Mouse (Mus musculus) embryonic facial prominence, embryonic 11.5 days (tissue): Measurements from ENCODE around the gene Gm10642. TPM values are rescaled to one million over a fixed set of nuclear protein-coding genes. Genes with fewer than 3 reads are reported as not detected.

Source experiments
- ATAC-seq: fragments of 200-750 bp; cut with Nextera tagmentation; replicated peaks from 2 replicates; pipeline ENCODE4 v1.8.0; 2017; ENCODE audit warnings: low read depth; ENCODE audit not compliant: insufficient number of reproducible peaks, low FRiP score, low TSS enrichment
- DNase-seq: peaks from one replicate; pipeline ENCODE4 v3.0.0-alpha.2; 2015; ENCODE audit warnings: low spot score
- H3K27ac ChIP-seq: fragments of 300-500 bp; sonication (generic); replicated peaks from 2 replicates; pipeline ENCODE4 v1.5.1; 2014; ENCODE audit warnings: mild to moderate bottlenecking, low read depth, low read length, control low read depth
- H3K27me3 ChIP-seq: fragments of 300-500 bp; sonication (generic); 2 replicates; pipeline ENCODE4 v1.6.1; 2014; ENCODE audit warnings: mild to moderate bottlenecking, low read length, moderate library complexity, mixed read lengths; ENCODE audit not compliant: control insufficient read depth, insufficient read depth
- H3K36me3 ChIP-seq: fragments of 300-500 bp; sonication (generic); replicated peaks from 2 replicates; pipeline ENCODE4 v1.6.1; 2014; ENCODE audit warnings: low read depth, mild to moderate bottlenecking, low read length, moderate library complexity, mixed read lengths; ENCODE audit not compliant: control insufficient read depth, insufficient read depth
- H3K4me1 ChIP-seq: fragments of 300-500 bp; sonication (generic); 2 replicates; pipeline ENCODE4 v1.6.1; 2014; ENCODE audit warnings: low read length, mixed read lengths; ENCODE audit not compliant: control insufficient read depth, insufficient read depth
- H3K4me2 ChIP-seq: fragments of 300-500 bp; sonication (generic); 2 replicates; pipeline ENCODE4 v1.6.1; 2014; ENCODE audit warnings: low read depth, mild to moderate bottlenecking, control low read depth, low read length, moderate library complexity
- H3K4me3 ChIP-seq: fragments of 300-500 bp; sonication (generic); 2 replicates; pipeline ENCODE4 v1.5.1; 2014; ENCODE audit warnings: low read depth, low read length, control low read depth
- H3K9ac ChIP-seq: fragments of 300-500 bp; sonication (generic); replicated peaks from 2 replicates; pipeline ENCODE4 v1.6.1; 2014; ENCODE audit warnings: mild to moderate bottlenecking, control low read depth, low read length
- H3K9me3 ChIP-seq: fragments of 300-500 bp; sonication (generic); replicated peaks from 2 replicates; pipeline ENCODE4 v1.6.1; 2016; ENCODE audit warnings: mild to moderate bottlenecking, low read length, inconsistent platforms, mixed read lengths; ENCODE audit not compliant: control insufficient read depth
- WGBS: fragments of 180-500 bp; shearing (Covaris S2); extraction: QIAGEN DNeasy Blood & Tissue Kit; methylation state at CpG from one replicate; pipeline ENCODE4 v1.1.7; 2014; 5-methylcytosine and 5-hydroxymethylcytosine counted together
- polyA plus RNA-seq: library from polyadenylated mRNA; unstranded; fragments of >200 nt; fragmentation: Nextera tagmentation; extraction: Ambion mirVana; gene quantifications from 2 replicates; pipeline ENCODE4 v1.2.1, GENCODE M21; 2014

Gm10642 gene
- polyA plus RNA-seq, 1 experiment from 2014 or later, result 0.14 TPM

DNA sequence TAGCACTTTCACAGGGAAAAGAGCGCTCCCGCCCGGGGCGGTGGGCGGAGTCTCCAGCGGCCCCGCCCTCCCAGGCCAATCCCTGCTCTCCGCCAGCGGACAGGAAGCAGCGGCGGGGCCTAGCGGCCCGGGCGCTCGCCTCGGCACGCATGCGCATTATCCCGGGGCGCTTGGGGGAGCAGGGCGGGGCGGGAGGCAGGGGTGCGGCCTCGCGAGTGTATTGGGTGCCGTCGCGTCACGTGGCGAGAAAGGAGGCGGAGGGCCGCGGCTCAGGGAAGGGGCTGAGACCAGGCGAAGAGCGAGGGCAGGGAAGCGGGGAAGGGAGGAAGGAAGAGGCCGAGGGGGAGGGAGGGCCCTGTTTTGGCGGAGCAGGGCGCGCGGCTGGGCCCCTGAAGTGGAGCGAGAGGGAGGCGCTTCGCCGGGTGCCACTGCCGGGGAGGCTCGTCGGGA, 22.7 kb downstream of the Gm10642 start, which contains the start of gene Adam10:
Adam10 (plus strand) TSS at position 316 of the 450 bp plus-strand sequence.
- ATAC-seq, result peak; percentile 99
- peak; percentile 98 for DNase-seq
- Histone ChIP-seq H3K36me3 (no peaks in the 10 kb centered on the region), H3K9me3 (no peaks in the 10 kb centered on the region), H3K27ac (peak within 1 kb of the TSS; percentile 92), H3K4me3 (peak within 1 kb of the TSS; percentile 91), H3K27me3 (no peaks in the 10 kb centered on the region), H3K9ac (peak within 1 kb of the TSS; percentile 95), H3K4me2 (peak within 1 kb of the TSS; percentile 75), H3K4me1 (no peaks in the 10 kb centered on the region)
- under 1% methylated on average over 45 of the region's 48 CpGs for WGBS

DNA sequence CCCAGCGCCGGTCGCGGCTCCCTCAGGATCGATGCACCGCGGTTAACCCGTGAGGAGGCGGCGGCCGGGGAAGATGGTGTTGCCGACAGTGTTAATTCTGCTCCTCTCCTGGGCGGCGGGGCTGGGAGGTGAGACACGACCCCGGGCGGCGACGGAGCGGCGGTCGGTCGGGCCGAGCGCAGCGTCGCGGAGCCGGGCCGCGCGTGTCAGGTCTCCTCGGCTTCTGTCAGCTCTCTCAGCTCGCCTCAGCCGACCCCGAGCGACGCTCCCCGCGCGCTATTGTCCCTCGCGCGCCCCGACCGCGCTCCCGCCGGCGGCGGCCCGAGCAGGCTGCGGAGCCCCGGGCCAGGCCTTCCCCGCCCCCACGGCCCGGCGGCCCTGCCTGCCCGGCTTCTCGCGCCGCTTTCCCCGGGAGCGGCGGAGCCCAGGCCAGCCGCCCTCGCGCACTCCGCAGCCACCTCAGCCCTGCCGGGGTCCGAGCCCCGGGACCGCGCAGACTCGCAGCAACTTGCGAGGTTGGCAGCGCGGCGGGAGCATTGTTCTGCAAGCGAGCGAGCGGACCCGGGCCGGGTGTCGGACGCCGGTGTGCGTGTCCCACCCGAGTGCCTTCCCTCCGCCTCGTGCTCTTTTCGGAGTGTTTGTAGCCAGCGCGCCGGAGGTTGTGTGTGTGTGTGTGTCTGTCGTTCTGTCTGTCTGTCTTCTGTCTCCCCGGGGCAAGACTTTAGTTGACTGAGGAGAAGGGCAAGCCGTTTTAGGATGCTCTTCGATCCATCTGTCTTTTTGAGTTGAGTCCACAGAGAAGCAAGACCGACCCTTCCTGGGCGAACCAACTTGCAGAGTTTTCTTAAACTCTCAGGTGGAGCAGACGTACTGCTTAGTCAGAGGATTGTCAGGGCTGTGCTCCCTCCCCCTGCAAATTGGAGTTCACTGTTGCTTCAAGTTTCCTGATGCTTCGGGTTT, 23.4 kb downstream of the Gm10642 start:
- peak overlapping the region; percentile 92 for H3K27ac ChIP-seq
- H3K4me2 ChIP-seq, result peak overlapping the region; percentile 75
- DNase-seq (peak; percentile 48), ATAC-seq (no peak; the same call in 1 of the 2 replicates)
- H3K27me3 ChIP-seq, result no peaks in the 10 kb centered on the region
- peak overlapping the region; percentile 95 for H3K9ac ChIP-seq
- no peaks in the 10 kb centered on the region for H3K36me3 ChIP-seq
- H3K4me1 ChIP-seq, result no peaks in the 10 kb centered on the region
- H3K4me3 ChIP-seq, result peak overlapping the region; percentile 91
- WGBS, result under 1% methylated on average over 98 of the region's 103 CpGs
- no peaks in the 10 kb centered on the region for H3K9me3 ChIP-seq

DNA sequence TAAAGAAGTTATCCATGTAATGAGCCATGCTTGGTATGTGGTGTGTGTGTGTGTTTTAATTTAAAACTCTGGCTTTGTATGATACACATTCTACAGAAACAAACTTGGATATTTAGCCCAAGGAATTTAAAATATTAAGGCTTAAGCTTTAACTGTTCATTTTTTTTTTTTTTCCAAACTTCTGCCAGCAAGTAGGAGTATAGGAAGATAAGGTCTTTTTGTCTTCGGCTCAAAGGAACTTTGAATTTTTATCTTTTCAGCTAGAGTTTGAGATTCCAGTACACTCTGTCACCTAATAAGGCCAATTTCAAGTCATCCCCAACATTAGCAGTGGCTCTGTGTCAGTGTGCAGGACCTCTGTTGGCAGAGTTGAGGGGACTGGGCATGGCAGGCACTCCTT, 26.2 kb downstream of the Gm10642 start:
- WGBS, result 85% methylated on average over 1 of the region's 1 CpGs
- no peak for DNase-seq
- H3K4me2 ChIP-seq, result no peak overlapping the region

DNA sequence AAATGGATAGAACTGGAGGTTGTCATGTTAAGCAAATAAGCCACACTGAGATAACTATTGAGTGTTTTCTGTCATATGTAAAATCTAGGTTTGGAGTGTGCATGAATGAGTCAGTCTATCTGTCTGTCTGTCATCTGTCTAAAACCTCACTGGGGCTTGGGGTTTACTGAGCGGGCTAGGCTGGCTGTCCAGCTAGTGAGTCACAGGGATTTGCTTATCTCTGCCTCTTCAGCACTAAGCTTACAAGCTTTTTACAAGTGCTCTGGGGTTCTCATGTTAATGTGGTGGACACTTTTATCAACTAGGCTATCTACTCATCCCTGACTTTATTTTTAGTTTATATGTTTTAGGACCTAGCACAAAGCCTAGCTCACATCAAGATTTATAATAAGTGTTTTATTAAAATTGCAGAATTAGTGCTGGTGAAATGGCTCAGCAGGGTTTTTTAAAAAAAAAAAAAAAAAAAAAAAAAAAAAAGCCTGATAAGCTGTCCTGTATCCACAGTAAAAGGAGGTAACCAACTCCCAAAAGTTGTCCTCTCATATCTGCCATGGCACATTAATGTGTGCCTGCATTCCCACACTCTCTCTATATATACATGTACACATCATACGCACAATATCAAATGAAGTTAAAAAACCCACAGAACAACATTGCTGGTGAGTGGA, 32.4 kb downstream of the Gm10642 start:
- 92% methylated on average over 2 of the region's 2 CpGs for WGBS
- Histone ChIP-seq H3K36me3 (no peaks in the 10 kb centered on the region), H3K27ac (no peak overlapping the region), H3K4me1 (no peaks in the 10 kb centered on the region), H3K9me3 (no peaks in the 10 kb centered on the region), H3K4me2 (no peak overlapping the region), H3K27me3 (no peaks in the 10 kb centered on the region), H3K4me3 (no peak overlapping the region), H3K9ac (no peak overlapping the region)
- DNase-seq (no peak), ATAC-seq (no peak)

More for the DNA sequence above, 26.2 kb downstream of the Gm10642 start:
- H3K9me3 ChIP-seq, result no peaks in the 10 kb centered on the region
- H3K36me3 ChIP-seq, result no peaks in the 10 kb centered on the region
- no peak for ATAC-seq
- H3K27ac ChIP-seq, result no peak overlapping the region
- H3K4me3 ChIP-seq, result no peak overlapping the region
- H3K27me3 ChIP-seq, result no peaks in the 10 kb centered on the region
- no peaks in the 10 kb centered on the region for H3K4me1 ChIP-seq
- no peak overlapping the region for H3K9ac ChIP-seq

DNA sequence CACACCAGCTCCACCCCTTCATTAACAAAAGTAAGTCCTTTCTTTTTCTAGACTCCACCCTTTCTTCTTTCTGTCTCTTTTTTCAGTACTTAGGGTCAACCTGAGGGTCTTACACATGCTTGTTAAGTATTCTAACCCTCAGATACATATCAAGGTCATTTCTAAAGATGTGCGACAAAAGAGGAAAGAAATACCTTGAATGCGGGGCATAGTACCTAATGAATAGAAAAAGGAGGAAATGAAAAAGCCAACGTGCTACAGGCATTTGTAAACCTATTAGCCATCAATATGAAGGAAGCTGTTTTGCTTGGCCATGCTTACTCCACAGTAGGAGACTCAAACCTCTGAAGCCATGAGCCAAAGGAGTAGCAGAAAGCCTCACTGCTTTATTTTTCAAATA, 33.9 kb downstream of the Gm10642 start:
- DNase-seq (no peak), ATAC-seq (no peak)
- 83% methylated on average over 3 of the region's 3 CpGs for WGBS
- H3K4me1 ChIP-seq, result no peaks in the 10 kb centered on the region
- H3K9ac ChIP-seq, result no peak overlapping the region
- H3K4me3 ChIP-seq, result no peak overlapping the region
- H3K27ac ChIP-seq, result no peak overlapping the region
- no peak overlapping the region for H3K4me2 ChIP-seq
- H3K27me3 ChIP-seq, result no peaks in the 10 kb centered on the region
- no peaks in the 10 kb centered on the region for H3K36me3 ChIP-seq
- H3K9me3 ChIP-seq, result no peaks in the 10 kb centered on the region

DNA sequence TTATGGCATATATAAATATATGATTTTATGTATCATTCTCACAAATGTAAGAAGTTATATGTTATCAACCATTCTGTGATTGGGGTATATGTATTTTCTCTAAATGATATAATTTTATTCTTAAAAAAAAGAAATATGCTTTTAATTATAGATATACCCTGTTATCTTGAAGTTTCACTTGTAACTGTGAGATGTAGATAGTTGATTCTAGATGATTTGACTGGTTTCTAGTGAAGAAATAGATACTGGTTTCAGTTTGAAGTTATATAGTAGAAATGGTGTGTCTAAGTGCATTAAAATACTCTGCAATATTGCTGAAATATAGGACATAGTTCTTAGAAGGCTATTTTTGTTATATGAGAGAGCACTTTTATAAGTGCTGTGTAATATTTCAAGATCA, 34.5 kb downstream of the Gm10642 start:
- DNase-seq (no peak), ATAC-seq (no peak)
- Histone ChIP-seq H3K4me2 (no peak overlapping the region), H3K4me1 (no peaks in the 10 kb centered on the region), H3K27ac (no peak overlapping the region), H3K9me3 (no peaks in the 10 kb centered on the region), H3K9ac (no peak overlapping the region), H3K27me3 (no peaks in the 10 kb centered on the region), H3K4me3 (no peak overlapping the region), H3K36me3 (no peaks in the 10 kb centered on the region)

DNA sequence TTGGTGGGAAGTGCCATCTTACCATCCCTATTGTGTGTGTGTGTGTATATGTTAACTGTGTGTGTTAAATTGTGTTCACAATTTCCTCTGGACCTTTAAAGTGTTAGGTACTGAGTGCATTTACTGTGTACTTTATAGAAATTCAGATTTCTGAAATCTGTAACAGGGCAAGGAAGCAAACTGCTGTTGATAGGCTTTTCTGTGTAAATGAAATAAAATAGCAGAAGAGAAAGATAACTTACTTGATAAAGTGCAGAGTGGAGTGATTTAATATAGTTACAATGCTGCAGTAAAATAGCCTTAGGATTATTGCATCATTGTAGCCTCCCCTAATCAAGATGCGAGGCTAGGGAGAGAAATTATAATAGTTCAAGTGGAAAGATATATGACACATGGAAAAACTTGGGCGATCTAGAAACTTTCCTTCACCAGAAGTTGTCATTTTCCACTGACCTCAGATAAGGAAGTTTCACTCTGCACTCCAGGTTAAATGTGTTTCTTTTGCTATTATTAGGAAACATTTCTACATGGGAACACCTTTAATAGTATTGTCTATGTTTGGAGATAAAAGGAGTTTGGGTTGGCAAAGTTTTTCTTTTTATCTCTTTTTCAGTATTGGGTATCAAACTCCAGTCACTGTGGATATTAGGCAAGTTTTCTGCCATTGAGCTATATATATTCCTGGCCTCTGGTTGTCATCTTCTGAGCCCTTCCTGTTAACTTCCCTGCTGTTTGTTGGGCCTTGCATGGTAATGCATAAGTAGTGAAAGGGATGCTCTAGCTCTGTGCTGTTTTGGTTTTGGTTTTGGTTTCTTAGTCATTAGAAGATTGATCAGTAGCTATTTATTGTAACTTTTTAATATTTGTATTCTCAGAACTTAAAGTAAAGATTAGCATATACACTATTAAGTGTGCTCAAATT, 36.0 kb downstream of the Gm10642 start:
- Histone ChIP-seq H3K27me3 (no peaks in the 10 kb centered on the region), H3K36me3 (no peaks in the 10 kb centered on the region), H3K27ac (no peak overlapping the region), H3K9ac (no peak overlapping the region), H3K4me1 (no peaks in the 10 kb centered on the region), H3K4me2 (no peak overlapping the region), H3K4me3 (no peak overlapping the region), H3K9me3 (no peaks in the 10 kb centered on the region)
- ATAC-seq (no peak), DNase-seq (no peak)
- WGBS, result 75% methylated on average over 2 of the region's 2 CpGs
